Mouse (Mus musculus): ENCODE data around the gene Magi3. TPM values are rescaled to one million over a fixed set of nuclear protein-coding genes. Genes with fewer than 3 reads are reported as not detected.

The Magi3 gene
- polyA plus RNA-seq, 1 experiment: 4.4 TPM

DNA sequence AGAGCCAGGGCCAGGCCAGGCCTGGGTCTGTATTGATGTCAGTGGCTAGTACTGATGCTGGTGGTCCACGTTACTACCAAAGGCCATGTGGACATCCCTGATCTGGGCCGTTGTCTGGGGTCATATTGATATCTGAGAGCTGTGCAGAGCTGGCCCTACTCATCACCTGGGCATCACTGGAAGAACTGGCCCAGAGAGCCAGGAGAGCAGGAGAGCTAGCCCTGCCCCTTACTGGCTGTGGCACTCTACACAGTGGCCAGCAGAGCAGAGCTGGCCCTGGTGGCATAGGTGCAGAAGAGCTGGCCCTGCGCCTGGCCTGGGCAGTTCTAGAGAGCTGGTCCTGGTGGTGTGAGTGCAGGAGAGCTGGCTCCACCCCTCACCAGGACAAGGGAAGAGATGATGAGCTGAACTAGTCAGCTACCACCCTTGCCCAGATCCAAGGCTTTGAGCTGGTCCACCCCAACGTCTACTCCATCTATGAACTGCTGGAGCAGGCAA lies 81.2 kb downstream of the Magi3 start:
- no peaks in the 10 kb centered on the region for H3K4me1 ChIP-seq (ENCODE audit: control insufficient read depth, insufficient read depth, insufficient read length, low read length)
- no peak overlapping the region for H3K27ac ChIP-seq (replicated peaks; ENCODE audit: low read depth, low read length)
- H3K4me3 ChIP-seq (ENCODE audit: insufficient read depth, low read depth, low read length): no peak overlapping the region

DNA sequence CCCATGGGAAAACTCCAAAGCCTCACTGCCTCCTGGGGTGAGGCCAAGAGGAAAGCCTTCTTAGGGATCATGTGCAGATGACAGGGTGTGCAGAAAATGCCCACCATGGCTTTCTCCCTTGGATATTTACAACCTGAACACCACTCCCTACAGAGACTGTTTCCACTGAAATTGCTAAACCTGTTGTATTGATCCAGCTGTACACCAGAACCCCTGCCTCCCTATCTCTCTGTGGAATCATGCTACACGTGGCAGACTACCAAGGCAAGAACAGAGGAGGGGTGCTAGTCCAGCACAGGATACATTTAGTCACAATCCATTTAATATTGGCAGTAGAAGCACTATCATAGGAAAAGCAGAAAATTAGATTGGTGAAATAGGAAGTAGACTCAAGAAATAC lies 94.5 kb downstream of the Magi3 start:
- H3K27ac ChIP-seq (replicated peaks; ENCODE audit: low read depth, low read length): no peak overlapping the region
- no peaks in the 10 kb centered on the region for H3K4me1 ChIP-seq (ENCODE audit: control insufficient read depth, insufficient read depth, insufficient read length, low read length)
- no peak overlapping the region for H3K4me3 ChIP-seq (ENCODE audit: insufficient read depth, low read depth, low read length)

DNA sequence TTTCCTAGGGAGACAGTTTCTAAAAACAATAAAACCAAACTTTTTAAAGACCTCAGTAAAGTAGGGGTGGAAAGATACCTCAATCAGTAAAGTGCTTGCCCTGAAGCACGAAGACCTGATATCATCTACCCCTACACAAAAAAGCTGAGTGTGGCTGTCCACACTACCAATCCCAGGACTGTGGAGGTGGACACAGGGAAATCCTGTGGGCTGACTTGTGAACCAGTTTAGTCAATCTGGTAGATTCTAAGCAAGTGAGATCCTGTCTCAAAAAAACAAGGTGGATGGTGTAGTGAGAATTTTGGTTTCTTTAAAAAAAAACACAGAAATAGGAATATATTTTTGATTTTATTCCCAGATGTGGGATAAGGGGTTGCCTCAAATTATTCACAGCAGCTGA lies 96.3 kb downstream of the Magi3 start:
- H3K27ac ChIP-seq (replicated peaks; ENCODE audit: low read depth, low read length): no peak overlapping the region
- H3K4me3 ChIP-seq (ENCODE audit: insufficient read depth, low read depth, low read length): no peak overlapping the region
- no peaks in the 10 kb centered on the region for H3K4me1 ChIP-seq (ENCODE audit: control insufficient read depth, insufficient read depth, insufficient read length, low read length)

DNA sequence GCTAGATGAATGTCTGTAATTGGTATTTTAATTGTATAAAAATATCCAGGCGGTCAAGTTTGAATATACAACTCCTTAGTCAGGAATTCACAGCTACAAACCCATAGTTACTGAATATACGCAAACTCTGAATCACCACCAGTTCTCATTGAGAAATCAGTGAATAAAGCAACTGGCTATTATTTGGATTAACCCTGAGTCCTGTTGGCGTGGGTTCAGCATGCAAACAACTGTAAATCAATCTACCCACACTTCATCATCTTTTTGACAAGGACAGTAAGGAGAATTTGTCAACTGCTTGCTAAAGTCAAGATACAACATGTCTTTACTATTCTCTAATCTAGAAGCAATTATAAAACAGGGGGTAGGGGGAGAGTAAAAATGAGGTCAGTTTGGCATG lies 110.7 kb downstream of the Magi3 start:
- Histone ChIP-seq H3K4me1 (ENCODE audit: control insufficient read depth, insufficient read depth, insufficient read length, low read length) (no peaks in the 10 kb centered on the region), H3K27ac (replicated peaks; ENCODE audit: low read depth, low read length) (no peak overlapping the region), H3K4me3 (ENCODE audit: insufficient read depth, low read depth, low read length) (no peak overlapping the region)

DNA sequence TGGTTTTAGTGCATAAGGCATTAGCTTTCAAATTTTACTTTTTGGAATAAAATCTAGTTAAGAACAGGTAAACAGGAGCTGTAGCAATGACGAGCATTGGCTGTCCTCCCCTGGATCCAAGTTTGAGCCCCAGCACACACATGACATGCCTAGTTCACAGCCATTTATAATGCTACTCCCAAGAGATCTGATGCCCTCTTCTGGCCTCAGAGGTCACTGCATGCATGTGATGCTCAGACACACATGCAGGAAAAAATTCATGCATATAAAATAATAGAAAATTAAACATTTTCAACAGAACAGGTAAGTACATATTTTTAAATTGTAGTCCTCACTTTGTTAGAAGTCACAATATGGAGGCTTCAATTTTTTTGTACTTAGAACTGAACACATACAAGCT lies 115.2 kb downstream of the Magi3 start:
- Histone ChIP-seq H3K4me1 (ENCODE audit: control insufficient read depth, insufficient read depth, insufficient read length, low read length) (no peaks in the 10 kb centered on the region), H3K4me3 (ENCODE audit: insufficient read depth, low read depth, low read length) (no peak overlapping the region), H3K27ac (replicated peaks; ENCODE audit: low read depth, low read length) (no peak overlapping the region)

DNA sequence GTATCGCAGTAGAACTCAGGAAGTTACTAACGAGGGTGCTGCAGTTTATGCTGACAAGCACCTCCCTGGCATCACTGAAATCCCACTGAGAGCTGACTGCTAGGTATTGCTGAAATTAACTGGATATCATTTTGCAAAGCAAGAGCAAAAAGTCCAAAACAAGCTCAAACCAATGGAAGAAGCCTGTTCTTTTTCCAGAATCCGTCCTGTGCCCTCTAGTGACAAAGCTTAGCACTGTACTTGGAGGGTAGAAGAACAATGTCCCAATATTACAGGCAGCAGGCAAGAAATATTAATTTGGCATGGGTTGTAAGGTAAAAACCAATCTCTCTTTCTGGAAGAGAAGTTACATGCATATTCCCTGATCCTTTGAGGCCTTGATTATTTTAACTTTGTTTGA lies 118.5 kb downstream of the Magi3 start:
- Histone ChIP-seq H3K4me3 (ENCODE audit: insufficient read depth, low read depth, low read length) (no peak overlapping the region), H3K27ac (replicated peaks; ENCODE audit: low read depth, low read length) (no peak overlapping the region), H3K4me1 (ENCODE audit: control insufficient read depth, insufficient read depth, insufficient read length, low read length) (no peaks in the 10 kb centered on the region)

DNA sequence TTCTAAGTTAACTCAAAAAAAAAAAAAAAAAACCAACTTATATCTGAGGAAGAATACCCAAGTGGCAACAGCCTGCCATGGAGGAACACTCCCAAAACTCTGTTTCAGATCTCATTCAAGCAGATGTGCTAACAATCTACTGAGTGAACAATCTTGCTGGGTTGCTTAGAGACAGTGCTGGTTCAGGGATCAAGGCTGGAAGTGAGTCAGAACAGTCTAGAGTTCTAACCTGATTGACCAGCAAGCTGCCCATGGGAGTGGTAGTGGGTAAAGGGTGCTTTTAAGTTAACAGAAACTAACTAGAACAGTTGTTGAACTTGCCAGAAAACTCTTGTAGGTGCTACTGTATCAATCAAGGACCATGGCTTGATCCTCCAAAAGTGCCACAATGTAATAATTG lies 118.9 kb downstream of the Magi3 start:
- Histone ChIP-seq H3K27ac (replicated peaks; ENCODE audit: low read depth, low read length) (no peak overlapping the region), H3K4me1 (ENCODE audit: control insufficient read depth, insufficient read depth, insufficient read length, low read length) (no peaks in the 10 kb centered on the region), H3K4me3 (ENCODE audit: insufficient read depth, low read depth, low read length) (no peak overlapping the region)

DNA sequence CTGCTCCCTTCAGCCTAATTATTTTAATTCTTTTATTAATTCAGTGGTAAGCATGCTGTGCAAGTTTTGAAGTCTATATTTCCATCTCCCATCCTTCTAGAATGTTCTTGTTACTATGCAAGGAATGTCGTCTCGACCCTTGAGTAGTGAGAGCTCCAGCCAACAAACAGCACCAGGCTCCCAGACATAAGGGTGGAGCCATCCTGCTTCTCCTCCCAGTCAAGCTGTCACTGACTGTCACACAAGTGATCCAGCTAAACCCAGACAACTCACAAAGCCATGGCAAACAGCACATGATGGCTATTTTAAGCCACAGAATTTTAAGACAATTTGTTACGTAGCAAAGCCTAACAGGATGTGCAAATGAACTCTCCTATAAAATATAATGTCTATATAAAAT lies 124.2 kb downstream of the Magi3 start:
- Histone ChIP-seq H3K27ac (replicated peaks; ENCODE audit: low read depth, low read length) (no peak overlapping the region), H3K4me3 (ENCODE audit: insufficient read depth, low read depth, low read length) (no peak overlapping the region), H3K4me1 (ENCODE audit: control insufficient read depth, insufficient read depth, insufficient read length, low read length) (no peaks in the 10 kb centered on the region; the same call in 1 of the 2 replicates)

DNA sequence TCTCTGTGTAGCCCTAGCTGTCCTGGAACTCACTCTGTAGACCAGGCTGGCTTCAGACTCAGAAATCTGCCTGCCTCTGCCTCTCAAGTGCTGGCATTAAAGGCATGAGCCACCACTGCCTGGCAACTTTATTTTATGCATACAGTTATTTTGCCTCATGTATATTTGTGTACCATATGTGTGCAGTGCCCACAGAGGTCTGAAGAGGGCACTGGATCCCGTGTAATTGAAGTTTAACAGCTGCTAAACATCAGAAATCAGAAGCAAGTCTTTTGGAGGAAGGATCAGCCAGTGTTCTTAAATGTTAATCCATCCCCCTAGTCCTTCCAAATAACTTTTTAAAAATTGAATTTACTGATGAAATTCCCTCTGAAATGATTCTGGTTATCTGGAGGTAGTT lies 125.5 kb downstream of the Magi3 start:
- Histone ChIP-seq H3K27ac (replicated peaks; ENCODE audit: low read depth, low read length) (no peak overlapping the region), H3K4me3 (ENCODE audit: insufficient read depth, low read depth, low read length) (no peak overlapping the region), H3K4me1 (ENCODE audit: control insufficient read depth, insufficient read depth, insufficient read length, low read length) (no peaks in the 10 kb centered on the region; the same call in 1 of the 2 replicates)

DNA sequence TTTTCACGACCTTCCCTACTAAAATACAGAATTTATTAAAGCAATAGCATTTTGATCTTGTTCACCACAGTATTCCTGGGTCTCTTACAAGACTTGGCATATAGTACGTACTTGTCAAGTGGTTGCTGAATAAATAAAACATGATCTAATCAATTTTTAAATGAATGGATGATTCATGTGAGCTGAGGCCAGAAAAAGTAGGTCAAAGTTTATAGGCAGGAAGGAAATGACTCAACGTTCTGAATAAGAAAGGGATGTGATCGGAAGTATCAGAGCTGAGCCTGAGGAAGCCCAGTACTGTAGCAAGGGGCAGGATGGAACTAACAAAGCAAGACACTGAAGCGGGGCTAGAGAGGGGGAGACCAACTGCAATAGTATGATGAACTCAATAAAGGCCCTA lies 127.4 kb downstream of the Magi3 start:
- Histone ChIP-seq H3K4me1 (ENCODE audit: control insufficient read depth, insufficient read depth, insufficient read length, low read length) (no peaks in the 10 kb centered on the region; the same call in 1 of the 2 replicates), H3K27ac (replicated peaks; ENCODE audit: low read depth, low read length) (no peak overlapping the region), H3K4me3 (ENCODE audit: insufficient read depth, low read depth, low read length) (no peak overlapping the region)

DNA sequence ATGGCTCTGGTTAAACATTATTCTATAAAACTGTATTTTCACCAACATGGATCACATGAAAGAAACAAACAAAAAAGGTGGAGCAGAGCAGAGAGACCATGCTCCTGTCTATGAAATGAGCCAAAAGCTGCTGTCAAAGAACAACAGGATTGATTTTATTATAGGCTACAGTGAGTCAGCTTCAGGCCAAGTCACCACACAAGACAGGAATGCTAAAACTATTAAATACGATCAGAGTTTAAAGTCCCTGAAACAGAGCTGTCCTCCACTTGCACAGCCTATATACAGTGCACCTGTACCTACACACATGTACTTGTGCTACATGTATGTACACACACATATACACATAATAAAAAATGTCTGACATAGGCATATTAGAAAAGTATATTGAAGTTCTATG lies 138.1 kb downstream of the Magi3 start:
- no peak overlapping the region for H3K27ac ChIP-seq (replicated peaks; ENCODE audit: low read depth, low read length)
- no peak overlapping the region for H3K4me3 ChIP-seq (ENCODE audit: insufficient read depth, low read depth, low read length)
- no peaks in the 10 kb centered on the region for H3K4me1 ChIP-seq (ENCODE audit: control insufficient read depth, insufficient read depth, insufficient read length, low read length)

DNA sequence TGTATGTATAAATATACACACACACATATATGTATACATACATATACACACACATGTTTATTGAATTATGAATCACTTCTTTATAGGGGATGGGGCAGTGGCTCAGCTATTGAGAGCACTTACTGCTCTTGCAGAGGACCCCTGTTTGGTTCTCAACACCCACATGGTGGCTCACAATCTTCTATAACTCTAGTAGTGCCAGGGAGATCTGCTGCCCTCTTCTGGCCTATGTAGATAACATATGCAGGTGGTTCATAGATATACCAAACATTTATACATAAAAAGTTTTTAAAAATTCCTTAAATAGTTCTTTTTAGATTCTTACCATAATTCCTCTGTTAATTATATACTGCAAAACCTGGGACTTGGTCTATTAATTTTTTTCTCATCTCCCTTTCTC lies 141.4 kb downstream of the Magi3 start:
- Histone ChIP-seq H3K27ac (replicated peaks; ENCODE audit: low read depth, low read length) (no peak overlapping the region), H3K4me1 (ENCODE audit: control insufficient read depth, insufficient read depth, insufficient read length, low read length) (no peaks in the 10 kb centered on the region), H3K4me3 (ENCODE audit: insufficient read depth, low read depth, low read length) (no peak overlapping the region)

DNA sequence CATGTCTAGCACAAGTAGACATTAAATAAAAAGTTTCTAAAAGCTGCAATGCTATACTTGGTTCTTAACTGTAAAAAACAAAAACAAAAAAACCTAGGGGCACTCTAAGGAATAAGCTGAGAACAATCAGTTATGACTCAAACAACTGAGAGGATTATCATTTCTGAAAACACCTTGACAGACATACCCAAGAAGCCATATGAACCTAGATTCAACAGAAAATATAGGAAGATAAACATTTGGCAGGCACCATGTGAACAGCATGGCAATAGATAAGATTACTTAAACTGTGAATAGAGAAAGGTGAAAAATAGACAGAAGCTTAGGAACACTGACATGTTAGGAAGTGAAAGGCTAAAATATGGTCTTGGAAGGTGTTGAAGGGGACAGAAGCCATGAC lies 150.8 kb downstream of the Magi3 start:
- Histone ChIP-seq H3K27ac (replicated peaks; ENCODE audit: low read depth, low read length) (no peak overlapping the region), H3K4me3 (ENCODE audit: insufficient read depth, low read depth, low read length) (no peak overlapping the region), H3K4me1 (ENCODE audit: control insufficient read depth, insufficient read depth, insufficient read length, low read length) (no peaks in the 10 kb centered on the region)

DNA sequence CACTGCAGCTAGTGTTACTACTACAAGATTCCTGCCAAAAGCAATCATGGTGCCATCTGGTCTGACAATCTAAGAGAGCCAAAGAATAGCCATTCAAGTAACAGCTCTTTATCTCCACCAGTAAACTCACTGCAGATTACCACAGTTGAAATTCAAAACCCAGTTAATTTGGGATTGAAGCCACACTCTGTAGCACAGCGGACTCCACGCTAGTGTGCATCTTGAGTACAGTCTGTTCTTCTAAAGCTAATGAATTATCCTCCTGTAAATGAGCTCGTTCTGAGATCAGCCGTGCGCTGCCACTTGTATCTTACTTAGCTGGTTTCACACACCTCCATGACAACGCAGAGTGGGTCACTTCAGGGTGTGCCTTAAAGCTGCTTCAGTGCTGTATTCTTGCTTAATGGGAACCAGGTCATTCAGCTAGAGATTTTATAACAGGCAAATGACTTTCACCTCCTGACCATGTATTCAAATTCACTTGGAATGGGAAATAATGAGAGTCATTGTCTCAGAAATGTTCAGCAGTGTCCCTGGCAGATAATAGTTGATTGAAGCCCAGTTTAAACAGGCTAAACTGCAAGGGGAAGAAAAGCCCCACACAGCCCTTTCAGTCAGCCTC lies 161.1 kb downstream of the Magi3 start:
- H3K27ac ChIP-seq (replicated peaks; ENCODE audit: low read depth, low read length): no peak overlapping the region
- H3K4me1 ChIP-seq (ENCODE audit: control insufficient read depth, insufficient read depth, insufficient read length, low read length): no peaks in the 10 kb centered on the region
- no peak overlapping the region for H3K4me3 ChIP-seq (ENCODE audit: insufficient read depth, low read depth, low read length)

DNA sequence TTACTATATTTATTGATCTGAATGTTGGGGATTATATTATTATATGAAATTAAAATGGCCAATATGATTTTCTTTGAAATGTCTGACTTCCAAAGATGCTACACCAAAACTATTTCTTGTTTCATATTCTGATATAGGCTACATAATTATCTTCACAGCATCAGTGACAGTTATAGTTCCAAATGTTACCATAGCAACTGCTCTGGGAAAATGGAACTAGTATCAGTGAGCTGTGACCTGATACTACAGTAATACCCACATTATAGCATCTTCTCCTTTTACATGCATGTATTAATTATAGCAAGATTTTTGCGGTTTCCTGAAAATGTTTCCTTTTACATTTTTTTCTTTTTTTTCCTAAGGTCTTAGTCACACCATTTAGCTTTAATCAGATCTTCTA lies 187.4 kb downstream of the Magi3 start:
- no peak overlapping the region for H3K27ac ChIP-seq (replicated peaks; ENCODE audit: low read depth, low read length)
- H3K4me1 ChIP-seq (ENCODE audit: control insufficient read depth, insufficient read depth, insufficient read length, low read length): no peaks in the 10 kb centered on the region
- H3K4me3 ChIP-seq (ENCODE audit: insufficient read depth, low read depth, low read length): no peak overlapping the region

DNA sequence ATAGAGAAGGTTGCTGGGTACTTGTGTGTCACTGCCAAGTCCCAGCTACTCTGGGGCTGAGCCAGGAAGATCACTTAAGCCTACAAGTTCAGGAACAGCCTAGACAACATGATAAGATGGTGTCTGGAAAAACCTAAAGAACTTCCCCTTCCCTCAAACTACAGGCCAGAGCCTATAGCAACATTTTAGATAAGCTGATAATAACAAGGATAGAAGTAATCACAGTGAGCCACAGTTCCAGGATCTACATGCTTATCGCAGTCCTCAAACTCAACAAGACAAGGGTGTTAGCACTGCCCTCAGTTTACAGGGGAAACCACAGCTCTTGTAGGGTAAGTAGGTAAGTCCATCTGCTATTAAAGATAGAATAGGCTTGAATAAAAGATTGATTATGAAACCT lies 188.1 kb downstream of the Magi3 start:
- H3K4me3 ChIP-seq (ENCODE audit: insufficient read depth, low read depth, low read length): no peak overlapping the region

More for the DNA sequence above, 188.1 kb downstream of the Magi3 start:
- H3K27ac ChIP-seq (replicated peaks; ENCODE audit: low read depth, low read length): no peak overlapping the region
- H3K4me1 ChIP-seq (ENCODE audit: control insufficient read depth, insufficient read depth, insufficient read length, low read length): no peaks in the 10 kb centered on the region
